Mouse (Mus musculus) intestine, postnatal 0 days (tissue): ENCODE measurements at regions not wholly inside any gene's neighbourhood (a gene's known extent, or its start where the extent isn't known, plus 50 kb on each side); places are given as distances from the start of the nearest gene placed in this dataset.

Experiments used
- ATAC-seq: fragments of 200-750 bp; cut with Nextera tagmentation; 2 replicates; pipeline ENCODE4 v1.8.0; 2017; ENCODE audit warnings: mild to moderate bottlenecking, moderate TSS enrichment, moderate library complexity
- H3K27ac ChIP-seq: fragments of 300-500 bp; sonication (generic); 2 replicates; pipeline ENCODE4 v1.5.1; 2014; ENCODE audit warnings: mild to moderate bottlenecking, low read depth, low read length, moderate library complexity
- H3K27me3 ChIP-seq: fragments of 300-500 bp; sonication (generic); replicated peaks from 2 replicates; pipeline ENCODE4 v1.6.1; 2014; ENCODE audit warnings: low read length, mixed read lengths; ENCODE audit not compliant: control insufficient read depth, insufficient read depth
- H3K36me3 ChIP-seq: fragments of 300-500 bp; sonication (generic); 2 replicates; pipeline ENCODE4 v1.6.1; 2014; ENCODE audit warnings: mild to moderate bottlenecking, moderate library complexity; ENCODE audit not compliant: control insufficient read depth, insufficient read depth
- H3K4me1 ChIP-seq: fragments of 300-500 bp; sonication (generic); replicated peaks from 2 replicates; pipeline ENCODE4 v1.6.1; 2014; ENCODE audit warnings: antibody characterized with exemption, low read length, mixed read lengths; ENCODE audit not compliant: control insufficient read depth, insufficient read depth
- H3K4me2 ChIP-seq: fragments of 300-500 bp; sonication (generic); replicated peaks from 2 replicates; pipeline ENCODE4 v1.6.1; 2014; ENCODE audit warnings: low read depth, mild to moderate bottlenecking, moderate library complexity
- H3K4me3 ChIP-seq: fragments of 300-500 bp; sonication (generic); 2 replicates; pipeline ENCODE4 v1.5.1; 2014; ENCODE audit warnings: low read depth, low read length
- H3K9ac ChIP-seq: fragments of 300-500 bp; sonication (generic); 2 replicates; pipeline ENCODE4 v1.6.1; 2014; ENCODE audit warnings: mild to moderate bottlenecking, low read depth, low read length
- H3K9me3 ChIP-seq: fragments of 300-500 bp; sonication (generic); 2 replicates; pipeline ENCODE4 v1.6.1; 2016; ENCODE audit warnings: mixed run types; ENCODE audit not compliant: control insufficient read depth
- CTCF ChIP-seq: sonication (generic); IDR thresholded peaks from 2 replicates; pipeline ENCODE4 v1.5.1; 2016; ENCODE audit warnings: low read depth, mild to moderate bottlenecking, control low read depth, antibody characterized with exemption, moderate library complexity
- WGBS: fragments of 180-500 bp; shearing (Covaris S2); extraction: QIAGEN DNeasy Blood & Tissue Kit; methylation state at CpG from one replicate; pipeline ENCODE4 v1.1.7; 2014; 5-methylcytosine and 5-hydroxymethylcytosine counted together

GRCm38 (mm10) chr16:76577206-76577605 is 203.6 kb upstream of the Nrip1 start:
- 79% methylated on average over 2 of the region's 2 CpGs for WGBS
- Histone ChIP-seq H3K9me3 (no peaks in the 10 kb centered on the region), H3K4me1 (no peaks in the 10 kb centered on the region), H3K4me3 (no peak overlapping the region), H3K36me3 (no peaks in the 10 kb centered on the region), H3K4me2 (no peak overlapping the region), H3K27ac (no peak overlapping the region), H3K9ac (no peak overlapping the region), H3K27me3 (no peaks in the 10 kb centered on the region)
- no peak for ATAC-seq
- no peak for TF ChIP-seq CTCF

GRCm38 (mm10) chr16:76575281-76575680 is 201.7 kb upstream of the Nrip1 start:
- no peaks in the 10 kb centered on the region for H3K27me3 ChIP-seq
- no peak for ATAC-seq
- no peaks in the 10 kb centered on the region for H3K4me1 ChIP-seq
- 75% methylated on average over 3 of the region's 3 CpGs for WGBS
- H3K36me3 ChIP-seq: no peaks in the 10 kb centered on the region
- no peaks in the 10 kb centered on the region for H3K9me3 ChIP-seq
- no peak overlapping the region for H3K27ac ChIP-seq
- H3K9ac ChIP-seq: no peak overlapping the region
- H3K4me2 ChIP-seq: no peak overlapping the region
- TF ChIP-seq CTCF: no peak
- no peak overlapping the region for H3K4me3 ChIP-seq

GRCm38 (mm10) chr16:76566220-76566619 is 192.6 kb upstream of the Nrip1 start:
- H3K27ac ChIP-seq: no peak overlapping the region
- H3K4me2 ChIP-seq: no peak overlapping the region
- TF ChIP-seq CTCF: no peak
- H3K9ac ChIP-seq: no peak overlapping the region
- no peak overlapping the region for H3K4me3 ChIP-seq
- ATAC-seq: no peak
- no peaks in the 10 kb centered on the region for H3K27me3 ChIP-seq
- H3K4me1 ChIP-seq: no peaks in the 10 kb centered on the region
- H3K9me3 ChIP-seq: no peaks in the 10 kb centered on the region
- WGBS: 35% methylated on average over 11 of the region's 11 CpGs
- no peaks in the 10 kb centered on the region for H3K36me3 ChIP-seq

- Histone ChIP-seq H3K4me2 (no peak overlapping the region), H3K9me3 (no peaks in the 10 kb centered on the region), H3K27me3 (no peaks in the 10 kb centered on the region), H3K4me3 (no peak overlapping the region), H3K9ac (no peak overlapping the region), H3K36me3 (no peaks in the 10 kb centered on the region), H3K4me1 (no peaks in the 10 kb centered on the region), H3K27ac (no peak overlapping the region)
- WGBS: 71% methylated on average over 4 of the region's 4 CpGs
- no peak for ATAC-seq
- peak; percentile 48 for TF ChIP-seq CTCF
Observed at GRCm38 (mm10) chr16:76554846-76555245, 181.2 kb upstream of the Nrip1 start.

GRCm38 (mm10) chr16:76549628-76550027 is 176.0 kb upstream of the Nrip1 start:
- no peaks in the 10 kb centered on the region for H3K9me3 ChIP-seq
- no peak overlapping the region for H3K27ac ChIP-seq
- H3K4me1 ChIP-seq: no peaks in the 10 kb centered on the region
- no peak for ATAC-seq
- no peak for TF ChIP-seq CTCF
- no peak overlapping the region for H3K4me3 ChIP-seq
- no peaks in the 10 kb centered on the region for H3K36me3 ChIP-seq
- WGBS: 91% methylated on average over 5 of the region's 5 CpGs
- no peaks in the 10 kb centered on the region for H3K27me3 ChIP-seq
- no peak overlapping the region for H3K9ac ChIP-seq
- no peak overlapping the region for H3K4me2 ChIP-seq

GRCm38 (mm10) chr16:76547087-76547486 is 173.5 kb upstream of the Nrip1 start:
- no peaks in the 10 kb centered on the region for H3K36me3 ChIP-seq
- H3K27me3 ChIP-seq: no peaks in the 10 kb centered on the region
- no peak overlapping the region for H3K4me2 ChIP-seq
- H3K9me3 ChIP-seq: no peaks in the 10 kb centered on the region
- no peak for TF ChIP-seq CTCF
- no peak overlapping the region for H3K9ac ChIP-seq
- no peaks in the 10 kb centered on the region for H3K4me1 ChIP-seq
- WGBS: 84% methylated on average over 4 of the region's 4 CpGs
- H3K27ac ChIP-seq: no peak overlapping the region
- H3K4me3 ChIP-seq: no peak overlapping the region
- peak; percentile 61; the same call in 1 of the 2 replicates for ATAC-seq

- 67% methylated on average over 2 of the region's 2 CpGs for WGBS
- no peak overlapping the region for H3K4me2 ChIP-seq
- H3K4me3 ChIP-seq: no peak overlapping the region
- H3K9me3 ChIP-seq: no peaks in the 10 kb centered on the region
- H3K4me1 ChIP-seq: no peaks in the 10 kb centered on the region
- ATAC-seq: peak; percentile 77
- H3K36me3 ChIP-seq: no peaks in the 10 kb centered on the region
- TF ChIP-seq CTCF: no peak
- H3K27ac ChIP-seq: no peak overlapping the region
- no peaks in the 10 kb centered on the region for H3K27me3 ChIP-seq
- no peak overlapping the region for H3K9ac ChIP-seq
Observed at GRCm38 (mm10) chr16:76546632-76547031, 173.0 kb upstream of the Nrip1 start.
